Mouse (Mus musculus): Measurements from ENCODE around the gene Bcorl1.
A peak's percentile ranks its signal among the peaks of the same experiment; 100 is the strongest.

Gene Bcorl1

GRCm38 (mm10) chrX:48341141-48341540 is at the start of gene Bcorl1:
TSS of gene Bcorl1 (plus strand) at chrX:48341358.
- DNase-seq (ENCODE audit: low spot score) = no peak

GRCm38 (mm10) chrX:48291413-48291812 is 49.7 kb upstream of the Bcorl1 start:
- DNase-seq (ENCODE audit: low spot score) = no peak

- DNase-seq (ENCODE audit: low spot score) = no peak
Measured at GRCm38 (mm10) chrX:48305356-48305755, 35.8 kb upstream of the Bcorl1 start.

- no peak for DNase-seq (ENCODE audit: low spot score)
Measured at GRCm38 (mm10) chrX:48310706-48311517, 30.2 kb upstream of the Bcorl1 start.

- no peak for DNase-seq (ENCODE audit: low spot score)
Measured at GRCm38 (mm10) chrX:48311727-48312126, 29.4 kb upstream of the Bcorl1 start.

GRCm38 (mm10) chrX:48314530-48315079 is 26.6 kb upstream of the Bcorl1 start:
- peak; percentile 10 for DNase-seq (ENCODE audit: low spot score)

- no peak for DNase-seq (ENCODE audit: low spot score)
Measured at GRCm38 (mm10) chrX:48317444-48317843, 23.7 kb upstream of the Bcorl1 start.

GRCm38 (mm10) chrX:48318194-48318593 is 23.0 kb upstream of the Bcorl1 start:
- DNase-seq (ENCODE audit: low spot score) = no peak

GRCm38 (mm10) chrX:48340441-48341049 is 613 bp upstream of the Bcorl1 start:
- DNase-seq (ENCODE audit: low spot score) = no peak

- no peak for DNase-seq (ENCODE audit: low spot score)
Measured at GRCm38 (mm10) chrX:48341621-48342161, 533 bp downstream of the Bcorl1 start.

- no peak for DNase-seq (ENCODE audit: low spot score)
Measured at GRCm38 (mm10) chrX:48342731-48343130, 1.6 kb downstream of the Bcorl1 start.

- DNase-seq (ENCODE audit: low spot score) = peak; percentile 47
Measured at GRCm38 (mm10) chrX:48343461-48343952, 2.3 kb downstream of the Bcorl1 start.

GRCm38 (mm10) chrX:48343966-48344642 is 2.9 kb downstream of the Bcorl1 start:
- DNase-seq (ENCODE audit: low spot score) = no peak

GRCm38 (mm10) chrX:48344643-48345384 is 3.7 kb downstream of the Bcorl1 start:
- DNase-seq (ENCODE audit: low spot score) = no peak

- DNase-seq (ENCODE audit: low spot score) = no peak
Measured at GRCm38 (mm10) chrX:48345385-48345932, 4.3 kb downstream of the Bcorl1 start.

- no peak for DNase-seq (ENCODE audit: low spot score)
Measured at GRCm38 (mm10) chrX:48355346-48355745, 14.2 kb downstream of the Bcorl1 start.

GRCm38 (mm10) chrX:48365836-48366577 is 24.8 kb downstream of the Bcorl1 start:
- DNase-seq (ENCODE audit: low spot score) = no peak

GRCm38 (mm10) chrX:48367841-48368240 is 26.7 kb downstream of the Bcorl1 start:
- DNase-seq (ENCODE audit: low spot score) = no peak

GRCm38 (mm10) chrX:48383643-48384042 is 42.5 kb downstream of the Bcorl1 start:
- no peak for DNase-seq (ENCODE audit: low spot score)

- no peak for DNase-seq (ENCODE audit: low spot score)
Measured at GRCm38 (mm10) chrX:48385927-48386326, 44.8 kb downstream of the Bcorl1 start.

Measured in urinary bladder, postnatal 10 days (tissue).